In genomic region chr11:77783747-77784646, GRCm38 (mm10) we compare ENCODE assay signal across 9 mouse cellular contexts. TPM values are rescaled to one million over a fixed set of nuclear protein-coding genes. Genes with fewer than 3 reads are reported as not detected.
DNase-seq lines count a peak whose midpoint lies in the region; ATAC-seq and TF ChIP-seq lines count a peak whose summit lies in the region.
"Had no signal": no experiment of that assay in that cellular context is flagged by ENCODE, and none has a peak within 500 bp of the region (broad histone marks: within the 10 kb centered on the region; RNA-seq: fewer than 3 reads in every experiment).

No protein-coding gene starts in this region.

- WGBS in intestine, embryonic 15.5 days = 48% methylated on average over 18 of the region's 18 CpGs
- WGBS in lung, adult 2 months = 16% methylated on average over 18 of the region's 18 CpGs

- ATAC-seq in erythroid progenitor cell, adult 5-6 weeks (replicated peaks; ENCODE audit: low FRiP score, poor library complexity, severe bottlenecking) = peak; percentile 60
- ATAC-seq in intestine, embryonic 15.5 days = peak; percentile 26; the same call in 1 of the 2 replicates

- no peak overlapping the region for H3K9ac ChIP-seq in intestine, embryonic 15.5 days

- no peak for TF ChIP-seq POLR2A in lung, adult 2 months (IDR thresholded peaks at IDR 0.05; ENCODE audit: borderline replicate concordance, extremely low read depth, low read depth, low read length)

- H3K9me3 ChIP-seq in intestine, embryonic 15.5 days = no peaks in the 10 kb centered on the region

- TF ChIP-seq CTCF in lung, adult 2 months (IDR thresholded peaks at IDR 0.05; ENCODE audit: insufficient read depth, low read length) = peak; percentile 47; the same call in 1 of the 2 replicates

- H3K4me1 ChIP-seq in intestine, embryonic 15.5 days (replicated peaks) = peaks cover 40% of the 10 kb centered on the region
- peaks cover 45% of the 10 kb centered on the region for H3K4me1 ChIP-seq in lung, adult 2 months (ENCODE audit: control insufficient read depth, insufficient read depth, low read length)

- DNase-seq in B cell, adult 2 months = peak; percentile 39 to 42
- peak; percentile 18 to 35 for DNase-seq in CD8-positive naive resting alpha-beta T cell, adult 2 months (ENCODE audit: low read depth in 2 of 2, low spot score in 2 of 2)
- peak; percentile 56 for DNase-seq in lung, adult 2 months
- peak; percentile 49 for DNase-seq in retina, embryonic 14.5 days (ENCODE audit: low spot score)
- no peak for DNase-seq in right cerebral cortex, postnatal 10 days (ENCODE audit: low spot score in 2 of 2)

- no peaks in the 10 kb centered on the region for H3K27me3 ChIP-seq in intestine, embryonic 15.5 days (replicated peaks)

- H3K27ac ChIP-seq in intestine, embryonic 15.5 days = peak overlapping the region; percentile 94

- no peak overlapping the region for H3K4me3 ChIP-seq in intestine, embryonic 15.5 days (replicated peaks)
- H3K4me3 ChIP-seq in lung, adult 2 months (replicated peaks; ENCODE audit: extremely low read depth, low read depth, low read length) = no peak overlapping the region

- H3K36me3 ChIP-seq in intestine, embryonic 15.5 days = no peaks in the 10 kb centered on the region

- peak overlapping the region; percentile 22 for H3K4me2 ChIP-seq in intestine, embryonic 15.5 days (replicated peaks)

RNA-seq across cellular contexts. Expression of gene Gm10277, which starts 3.5 kb away (rescaled TPM):
- total RNA-seq in erythroid progenitor cell, adult 5-6 weeks (2015; ENCODE audit: low replicate concordance) = not detected in 2 replicates
- total RNA-seq in erythroid progenitor cell, adult 5-6 weeks (2017; ENCODE audit: low replicate concordance) = not detected in 2 replicates
- 0.93 and 1.5 TPM in 2 replicates for polyA plus RNA-seq in intestine, embryonic 15.5 days (2015; fragmentation: Nextera tagmentation; extraction: Ambion mirVana)
- not detected in 2 replicates for polyA plus RNA-seq in lung, adult 2 months (2012; rRNA removed)
- total RNA-seq: heart, postnatal 14 days had no signal
- polyA plus RNA-seq: testis, adult 2 months had no signal

RNA-seq across cellular contexts. Expression of gene Myo18a, which starts 21.0 kb away (rescaled TPM):
- 8.8 and 12.6 TPM in 2 replicates for total RNA-seq in erythroid progenitor cell, adult 5-6 weeks (2015; ENCODE audit: low replicate concordance)
- 24.8 and 48.5 TPM in 2 replicates for total RNA-seq in erythroid progenitor cell, adult 5-6 weeks (2017; ENCODE audit: low replicate concordance)
- 27.7 and 32.1 TPM in 2 replicates for polyA plus RNA-seq in intestine, embryonic 15.5 days (2015; fragmentation: Nextera tagmentation; extraction: Ambion mirVana)
- 63.7 and 92.1 TPM in 2 replicates for polyA plus RNA-seq in lung, adult 2 months (2012; rRNA removed)

RNA-seq across cellular contexts. Expression of gene Cryba1, which starts 58.9 kb away (rescaled TPM):
- total RNA-seq in erythroid progenitor cell, adult 5-6 weeks (2015; ENCODE audit: low replicate concordance) = not detected in 2 replicates
- not detected in 2 replicates for total RNA-seq in erythroid progenitor cell, adult 5-6 weeks (2017; ENCODE audit: low replicate concordance)
- 0.18 TPM in 1 of 2 replicates, not detected in the other for polyA plus RNA-seq in intestine, embryonic 15.5 days (2015; fragmentation: Nextera tagmentation; extraction: Ambion mirVana)
- polyA plus RNA-seq in lung, adult 2 months (2012; rRNA removed) = not detected in 2 replicates
- total RNA-seq: heart, postnatal 14 days had no signal
- polyA plus RNA-seq: testis, adult 2 months had no signal

Comparison
In these comparisons a context has a peak if more than half of its experiments do, and no peak if none do; other contexts are left out.
1. DNase-seq: peak in B cell, adult 2 months (2 of 2), CD8-positive naive resting alpha-beta T cell, adult 2 months (2 of 2), lung, adult 2 months (single experiment) and retina, embryonic 14.5 days (single experiment); none in right cerebral cortex, postnatal 10 days (0 of 2).